Mouse (Mus musculus) hematopoietic stem cell, adult 5-6 weeks (primary cell): ENCODE measurements around the gene Olfr287. TPM values are rescaled to one million over a fixed set of nuclear protein-coding genes. Genes with fewer than 3 reads are reported as not detected.

Experiments used
- ATAC-seq, 2 experiments: fragments of 125-278 bp in 1 of 2; replicated peaks in 1 of 2; 2 replicates each; pipeline ENCODE4 v1.8.0; 2016 to 2017; ENCODE audit warnings: inconsistent platforms in 2 of 2, mild to moderate bottlenecking in 2 of 2, moderate number of reproducible peaks in 2 of 2, low read depth in 1 of 2, moderate TSS enrichment in 1 of 2; ENCODE audit not compliant: low FRiP score in 2 of 2, poor library complexity in 2 of 2, severe bottlenecking in 2 of 2, insufficient read depth in 1 of 2, low TSS enrichment in 1 of 2
- total RNA-seq: library from RNA; stranded (forward); fragments of 172-1452, 232-1000 nt; gene quantifications from 2 replicates; pipeline ENCODE4 v1.2.3, GENCODE M21; 2017

Olfr287 gene
- not detected in 2 replicates for total RNA-seq

DNA sequence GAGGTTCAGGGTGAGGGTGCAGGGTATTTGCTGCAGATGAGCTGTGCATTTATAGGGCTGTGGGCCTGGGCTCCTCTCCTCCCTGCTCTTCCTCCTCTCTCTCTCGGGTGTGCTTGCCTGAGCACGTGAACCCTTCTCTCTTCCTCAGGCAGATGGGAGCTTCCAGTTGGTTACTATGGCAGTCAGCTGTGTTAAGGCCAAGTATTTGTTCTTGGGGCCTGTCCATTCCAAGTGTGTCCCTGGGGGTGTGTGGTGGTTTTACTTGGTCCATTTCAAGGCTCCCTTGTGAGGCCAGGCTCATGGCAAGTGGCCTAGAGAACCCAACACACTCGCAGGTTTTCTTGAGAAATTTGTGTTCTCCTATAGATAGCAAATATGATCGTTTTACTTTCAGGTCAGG is at the start of gene Olfr287, which contains the start of gene Gm44579:
Olfr287 (minus strand) TSS at position 180 of the 400 bp plus-strand sequence.
Gm44579 (minus strand) TSS at position 101 of the 400 bp plus-strand sequence.
- ATAC-seq = no peak

DNA sequence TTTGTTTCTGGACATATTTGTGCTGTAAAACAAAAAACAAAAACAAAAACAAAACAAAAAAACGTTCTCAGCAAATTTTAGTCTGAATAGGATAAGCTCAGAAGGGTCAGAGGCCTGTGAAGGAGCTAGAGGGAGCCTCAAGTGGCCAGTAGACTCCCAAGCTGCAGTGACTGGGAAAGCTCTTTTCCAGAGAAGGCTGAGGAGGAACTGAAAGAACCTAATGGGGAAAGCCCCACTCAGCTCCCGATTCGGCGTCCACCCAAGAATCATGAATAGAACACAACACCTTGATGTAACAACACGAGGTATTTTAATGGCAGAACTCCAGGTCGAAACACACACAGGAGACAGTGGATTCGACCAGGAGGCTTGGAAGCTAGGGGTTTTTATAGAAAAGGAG is 36.9 kb upstream of the Olfr287 start:
- no peak for ATAC-seq

DNA sequence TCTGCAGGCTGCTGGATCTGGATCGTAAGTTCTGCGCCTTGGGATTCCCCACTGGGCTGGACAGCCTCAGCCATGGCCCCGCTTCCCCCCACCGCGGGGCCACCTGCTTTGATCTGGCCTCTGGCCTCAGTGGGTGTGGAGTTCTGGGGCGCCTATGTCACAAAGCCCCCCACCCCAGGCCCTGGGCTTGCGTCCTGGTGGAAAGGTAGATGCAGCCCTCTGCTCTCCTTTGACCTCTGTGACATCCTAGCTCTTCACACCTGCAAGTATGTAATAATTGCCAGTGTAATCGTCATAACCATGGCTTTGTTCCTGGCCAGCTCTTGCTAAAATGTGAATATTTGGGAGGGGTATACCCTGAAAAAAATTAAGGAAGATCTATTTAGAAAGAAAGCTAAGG is 36.3 kb upstream of the Olfr287 start, which contains the start of gene H1fnt:
H1fnt (minus strand) TSS at position 101 of the 400 bp plus-strand sequence.
- no peak for ATAC-seq

DNA sequence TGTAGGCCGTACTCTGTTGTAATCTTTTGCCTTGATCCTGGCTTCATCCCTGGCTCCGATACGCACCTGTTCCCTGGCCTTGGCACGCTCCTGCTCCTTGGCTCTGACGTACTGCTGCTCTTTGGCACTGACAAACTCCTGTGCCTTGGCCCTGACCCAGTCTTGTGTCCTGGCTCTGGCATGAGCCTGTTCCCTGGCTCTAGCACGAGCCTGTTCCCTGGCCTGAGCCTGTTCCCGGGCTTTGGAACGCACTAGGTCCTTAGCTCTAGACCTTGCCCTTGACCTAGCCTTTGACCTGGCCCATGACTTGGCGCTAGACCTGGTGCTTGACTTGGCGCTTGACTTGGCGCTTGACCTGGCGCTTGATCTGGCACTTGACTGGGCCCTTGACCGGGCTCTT is 35.4 kb upstream of the Olfr287 start:
- ATAC-seq = no peak

DNA sequence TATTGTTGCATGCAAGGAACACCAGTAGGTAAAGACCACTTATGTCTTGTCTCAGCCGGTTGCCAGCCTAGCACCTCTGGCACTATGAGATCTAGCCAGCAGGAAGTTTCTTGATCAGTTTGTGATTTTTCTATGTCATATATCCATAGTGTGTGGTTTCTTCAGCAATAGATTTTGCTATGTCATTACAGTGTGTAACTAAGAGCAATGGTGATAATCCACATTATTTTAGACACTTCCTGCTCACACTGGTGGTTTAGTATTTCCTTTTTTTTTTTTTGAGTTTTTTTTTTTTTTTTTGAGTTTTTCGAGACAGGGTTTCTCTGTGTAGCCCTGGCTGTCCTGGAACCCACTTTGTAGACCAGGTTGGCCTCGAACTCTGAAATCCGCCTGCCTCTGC is 14.6 kb upstream of the Olfr287 start:
- no peak for ATAC-seq

DNA sequence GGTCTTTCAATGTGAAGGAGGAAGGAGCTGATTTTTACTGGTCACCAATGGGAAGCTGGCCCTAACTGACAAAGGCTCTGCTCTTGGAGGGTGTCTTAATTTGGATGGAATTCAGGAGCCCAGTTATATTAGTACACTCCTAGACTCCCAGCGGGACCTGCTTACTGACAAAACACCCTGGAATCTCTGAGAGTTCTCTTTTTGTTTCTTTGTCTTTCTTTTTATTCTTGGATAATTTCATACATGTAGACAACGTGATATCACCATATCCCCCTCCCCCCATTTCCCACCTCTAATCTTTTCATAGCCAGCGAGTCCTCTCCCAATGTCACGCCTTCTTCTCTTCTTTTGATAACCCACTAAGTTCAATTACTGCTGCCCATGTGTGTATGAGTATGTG is 13.5 kb upstream of the Olfr287 start, which contains the start of gene Olfr286:
Olfr286 (minus strand) TSS at position 101 of the 400 bp plus-strand sequence.
- ATAC-seq = no peak

DNA sequence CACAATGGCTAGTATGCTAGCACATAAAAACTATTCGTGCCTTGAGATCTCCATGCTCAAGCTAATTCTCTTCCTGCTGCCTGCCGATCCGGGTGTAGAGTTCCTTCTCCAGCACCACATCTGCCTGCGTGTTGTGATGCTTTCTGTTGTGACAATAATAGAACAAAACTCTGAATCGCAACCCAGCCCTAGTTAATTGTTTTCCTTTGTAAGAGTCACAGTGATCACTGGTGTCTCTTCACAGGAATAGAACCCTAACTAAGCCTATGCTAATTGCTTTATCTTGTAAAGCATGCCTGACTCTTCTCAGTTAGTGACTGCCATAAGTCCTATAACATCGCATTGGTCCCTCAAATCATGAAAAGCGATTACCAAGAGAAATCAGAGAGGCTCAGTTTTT is 5.2 kb upstream of the Olfr287 start:
- ATAC-seq = no peak

DNA sequence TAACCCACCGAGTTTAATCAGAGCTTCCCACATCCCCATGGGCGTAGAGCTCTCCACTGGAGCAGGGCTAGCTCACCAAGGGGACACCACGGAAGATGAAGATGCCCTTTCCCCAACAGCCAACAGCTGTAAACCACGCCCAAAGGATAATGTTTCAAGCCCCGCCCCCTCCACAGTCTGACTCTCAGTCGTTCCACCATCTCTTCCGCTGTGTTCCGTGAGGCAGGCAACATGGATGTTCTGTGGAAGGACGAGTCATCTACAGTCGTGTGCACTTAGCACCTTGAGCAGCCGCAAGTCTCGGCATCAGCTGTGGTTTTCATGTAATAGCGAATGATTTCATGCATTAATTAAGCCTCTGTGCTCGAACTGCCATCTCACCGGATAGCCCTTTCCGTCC is 4.8 kb upstream of the Olfr287 start:
- ATAC-seq = no peak

DNA sequence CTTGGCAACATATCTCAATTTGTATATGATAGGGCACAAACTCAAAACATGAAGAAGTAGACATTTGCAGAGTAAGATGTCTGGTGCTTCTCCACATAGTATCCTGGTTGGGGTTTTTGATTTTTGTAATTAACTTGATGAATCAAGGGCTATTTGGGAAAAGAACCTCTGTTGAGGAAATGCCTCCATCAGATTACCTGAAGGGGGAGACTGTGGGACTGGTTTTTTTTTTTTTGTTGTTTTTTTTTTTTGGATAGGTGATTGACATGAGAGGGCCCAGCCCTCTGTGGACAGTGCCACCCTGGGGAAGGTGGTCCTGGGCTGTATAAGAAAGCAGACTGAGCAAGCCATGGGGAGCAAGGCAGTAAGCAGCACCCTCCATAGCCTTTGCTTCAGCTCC is 1.5 kb upstream of the Olfr287 start:
- ATAC-seq = no peak

DNA sequence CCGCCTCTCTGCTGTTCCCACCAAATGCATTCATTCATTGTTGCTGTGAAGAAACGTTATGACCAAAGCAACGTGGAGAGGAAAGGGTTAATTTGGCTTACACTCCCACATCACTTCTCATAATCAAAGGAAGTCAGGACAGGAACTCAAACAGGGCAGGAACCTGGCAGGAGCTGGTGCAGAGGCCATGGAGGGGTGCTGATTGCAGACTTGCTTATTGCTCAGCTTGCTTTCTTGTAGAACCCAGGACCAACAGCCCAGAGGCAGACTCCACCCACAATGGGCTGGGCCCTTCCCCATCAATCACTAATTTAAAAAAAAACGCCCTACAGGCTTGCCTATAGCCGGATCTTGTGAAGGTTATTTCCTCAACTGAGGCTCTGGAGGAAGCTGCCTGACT is 6.7 kb downstream of the Olfr287 start:
- no peak for ATAC-seq

DNA sequence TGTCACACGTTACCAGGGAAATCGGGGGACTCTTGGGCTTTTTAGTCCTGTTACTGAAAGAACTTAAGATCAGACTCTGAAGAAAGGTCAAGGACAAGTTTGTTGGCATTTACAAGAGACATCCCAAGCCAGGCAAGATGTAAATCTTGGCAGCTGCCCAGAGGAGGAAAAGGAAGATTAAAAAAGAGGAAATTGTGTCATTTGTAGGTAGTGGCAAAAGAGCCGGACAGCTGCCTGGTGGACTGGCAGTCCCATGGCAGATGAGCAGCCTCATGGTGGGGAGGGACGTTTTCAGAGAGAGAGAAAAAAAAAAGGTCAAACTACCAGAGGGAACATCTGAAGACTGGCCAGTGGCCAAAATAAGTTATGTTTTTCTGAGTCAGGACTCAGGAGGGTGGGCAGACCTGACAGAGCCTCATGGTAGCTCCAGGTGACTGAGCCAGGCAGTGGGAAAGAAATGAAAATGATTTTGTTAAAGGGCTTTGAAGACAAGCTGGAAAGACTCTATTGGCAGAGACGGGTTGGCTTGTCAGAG is 7.5 kb downstream of the Olfr287 start:
- ATAC-seq = no peak

DNA sequence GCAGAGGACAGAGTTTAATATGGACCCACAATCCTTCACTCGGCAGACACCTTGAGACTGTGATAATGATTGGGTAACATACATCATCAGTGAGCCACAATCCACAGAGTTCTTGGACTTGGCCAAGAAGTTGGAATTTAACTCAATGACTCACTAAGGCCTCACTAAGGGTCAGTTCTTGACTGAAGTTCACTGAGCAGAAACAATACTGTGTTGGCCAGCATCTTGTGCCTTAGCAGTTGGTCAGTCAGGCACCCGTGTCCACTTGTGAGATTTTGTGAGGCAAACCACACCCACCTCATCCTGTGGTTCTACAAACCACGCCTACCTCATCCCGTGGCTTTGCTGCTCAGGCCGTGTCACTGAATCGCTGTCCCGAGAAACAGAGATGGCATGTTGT is 11.2 kb downstream of the Olfr287 start:
- ATAC-seq = no peak

DNA sequence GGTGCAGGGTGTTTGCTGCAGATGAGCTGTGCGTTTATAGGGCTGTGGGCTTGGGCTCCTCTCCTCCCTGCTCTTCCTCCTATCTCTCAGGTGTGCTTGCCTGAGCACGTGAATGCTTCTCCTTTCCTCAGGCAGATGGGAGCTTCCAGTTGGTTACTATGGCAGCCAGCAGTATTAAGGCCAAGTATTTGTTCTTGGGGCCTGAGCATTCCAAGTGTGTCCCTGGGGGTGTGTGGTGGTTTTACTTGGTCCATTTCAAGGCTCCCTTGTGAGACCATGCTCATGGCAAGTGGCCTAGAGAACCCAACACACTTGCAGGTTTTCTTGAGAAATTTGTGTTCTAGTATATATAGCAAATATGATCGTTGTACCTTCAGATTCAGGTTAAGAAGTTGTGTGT is 25.4 kb downstream of the Olfr287 start, which contains the start of gene Olfr288:
Olfr288 (minus strand) TSS at position 101 of the 400 bp plus-strand sequence.
- ATAC-seq = no peak

DNA sequence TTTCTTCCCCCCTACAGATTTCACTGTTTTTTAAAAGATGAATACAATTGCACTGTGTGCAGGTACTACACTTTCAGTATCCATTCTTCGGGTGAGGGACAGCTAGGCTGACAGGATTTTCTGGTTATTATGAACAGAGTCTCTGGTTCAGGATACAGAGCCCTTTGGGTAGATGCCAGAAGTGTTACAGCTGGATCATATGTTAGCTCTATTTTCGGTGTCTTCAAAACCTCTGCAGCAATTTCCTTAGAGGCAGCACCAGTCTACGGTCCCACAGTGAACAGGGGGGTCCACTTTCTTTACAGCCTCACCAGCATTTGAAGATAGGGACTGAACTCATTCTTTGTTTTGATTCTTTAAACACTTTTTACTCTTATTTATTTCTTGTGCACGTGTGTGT is 36.4 kb downstream of the Olfr287 start:
- ATAC-seq = no peak

DNA sequence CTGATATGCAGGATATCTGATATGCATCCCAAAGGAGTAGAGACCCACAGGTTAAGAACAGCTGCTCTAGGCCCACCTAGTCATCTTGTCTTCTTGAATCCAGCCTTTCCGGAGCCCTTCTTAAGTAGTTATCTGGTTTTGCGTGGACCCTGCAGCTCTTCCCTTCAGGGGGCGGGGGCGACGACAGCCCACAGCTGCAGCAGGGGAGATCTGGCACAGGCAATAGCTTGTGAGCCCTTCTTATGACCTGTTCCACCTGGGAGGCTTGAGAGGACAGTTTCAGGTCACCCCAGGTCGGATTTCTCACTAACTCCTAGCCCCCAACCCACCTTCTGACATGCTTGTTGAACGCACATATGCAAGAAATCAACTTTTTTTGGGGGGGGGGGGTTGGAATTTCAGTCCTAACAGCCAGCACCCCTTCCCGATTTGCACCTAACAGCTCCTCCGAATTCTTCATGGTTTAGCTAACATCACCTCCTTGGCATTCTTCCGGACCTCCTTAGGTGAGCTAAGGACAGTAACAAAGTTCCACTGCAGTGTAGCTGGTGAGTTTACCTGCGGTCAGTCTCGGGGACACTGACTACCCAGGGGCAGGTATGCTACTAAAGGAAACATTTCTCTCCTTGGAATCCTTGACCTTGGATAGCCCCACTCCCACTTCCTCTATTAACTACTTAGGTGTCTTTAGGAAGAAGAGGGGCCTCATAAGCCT is 38.8 kb downstream of the Olfr287 start:
- no peak for ATAC-seq

DNA sequence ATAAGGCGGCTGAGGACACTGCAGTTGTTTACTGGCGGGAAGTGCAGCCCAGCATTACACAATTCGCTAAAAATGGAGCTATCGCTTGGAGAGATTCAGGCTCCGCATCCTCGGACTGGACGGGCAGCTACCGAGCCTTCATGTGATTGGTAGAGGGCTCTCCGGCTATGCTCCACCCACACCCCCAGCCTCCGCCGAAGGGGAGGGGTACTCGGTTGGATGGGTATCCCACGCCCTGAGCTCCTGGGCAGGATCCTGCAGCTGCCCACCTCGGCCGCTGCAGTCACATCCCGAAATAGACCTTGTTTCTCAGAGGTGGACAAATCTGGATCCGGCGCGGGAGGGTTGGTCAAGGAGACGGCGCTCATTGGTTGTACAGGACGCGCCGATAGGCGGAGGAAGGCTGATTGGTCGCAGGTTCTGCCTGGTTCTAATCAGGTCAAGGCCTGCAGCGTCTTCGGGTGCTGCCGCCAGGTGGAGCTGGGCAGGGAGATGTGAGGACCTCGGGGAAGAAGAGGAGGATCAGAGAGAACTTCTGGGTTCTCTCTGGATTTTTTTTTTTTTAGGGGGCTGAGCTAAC is 39.6 kb downstream of the Olfr287 start:
- peak; percentile 89 to 98 for ATAC-seq

DNA sequence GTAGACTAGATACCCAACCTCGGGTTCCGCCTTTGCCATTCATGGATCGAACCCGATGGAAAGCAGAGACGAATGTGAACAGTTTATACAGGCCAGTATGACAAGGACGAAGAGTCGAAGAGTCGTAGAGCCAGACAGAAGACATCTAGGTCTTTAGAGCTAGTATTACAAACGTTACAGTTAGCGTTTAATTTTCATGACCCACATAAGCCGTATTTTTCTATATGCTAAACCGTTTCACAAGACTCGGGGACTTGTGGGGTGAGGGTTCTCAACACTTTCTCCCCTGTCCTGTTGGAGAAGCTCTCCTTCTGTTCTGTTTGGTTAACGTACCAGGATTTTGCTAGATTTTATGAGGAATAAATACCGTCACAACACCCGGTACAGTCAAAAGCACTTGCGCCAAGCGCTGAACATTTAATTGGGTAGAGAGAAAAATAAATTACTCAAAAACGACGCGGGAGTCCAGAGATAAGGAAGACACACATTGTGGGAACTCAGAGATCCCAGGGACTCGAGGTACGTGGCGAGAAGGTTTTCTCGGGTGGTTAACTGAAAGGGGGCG is 40.2 kb downstream of the Olfr287 start:
- no peak for ATAC-seq

DNA sequence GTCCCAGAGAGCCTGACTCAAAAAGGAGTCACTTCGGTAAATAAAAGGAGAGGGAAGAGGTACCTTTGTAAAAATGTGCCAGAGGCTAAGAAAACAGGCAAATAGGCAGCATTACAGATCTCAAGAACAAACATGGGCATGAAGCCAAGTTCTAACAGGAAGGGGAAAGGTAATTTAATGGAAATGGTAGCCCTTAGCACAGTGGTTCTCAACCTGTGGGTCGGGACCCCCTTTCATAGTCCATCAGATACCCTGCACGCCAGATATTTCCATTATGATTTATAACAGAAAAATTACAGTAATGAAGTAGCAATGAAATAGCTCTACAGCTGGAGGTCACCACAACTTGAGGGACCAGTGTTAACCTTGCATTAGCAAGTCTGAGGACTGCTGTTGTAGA is 43.5 kb downstream of the Olfr287 start:
- no peak for ATAC-seq
